Mouse (Mus musculus) thymus, adult 2 months (tissue): ENCODE measurements around the gene Ppara. TPM values are rescaled to one million over a fixed set of nuclear protein-coding genes. Genes with fewer than 3 reads are reported as not detected.

Experiments used
- DNase-seq: peaks from one replicate; pipeline ENCODE4 v3.0.0; 2021
- H3K27ac ChIP-seq: fragments of 200-500 bp; 2 replicates; pipeline ENCODE4 v1.5.1; 2012; ENCODE audit warnings: low read length, control low read depth; ENCODE audit not compliant: control insufficient read depth, insufficient read depth
- H3K27me3 ChIP-seq: fragments of 200-500 bp; 2 replicates; pipeline ENCODE4 v1.6.1; 2012; ENCODE audit warnings: mild to moderate bottlenecking, low read length, moderate library complexity, mixed read lengths; ENCODE audit not compliant: control insufficient read depth, insufficient read depth
- H3K36me3 ChIP-seq: fragments of 200-500 bp; 2 replicates; pipeline ENCODE4 v1.6.1; 2012; ENCODE audit warnings: mild to moderate bottlenecking, low read length, moderate library complexity; ENCODE audit not compliant: control insufficient read depth, insufficient read depth
- H3K4me1 ChIP-seq: fragments of 200-500 bp; replicated peaks from 2 replicates; pipeline ENCODE4 v1.6.1; 2012; ENCODE audit warnings: low read length; ENCODE audit not compliant: control insufficient read depth, insufficient read depth
- H3K4me3 ChIP-seq: fragments of 200-500 bp; 2 replicates; pipeline ENCODE4 v1.5.1; 2012; ENCODE audit warnings: mild to moderate bottlenecking, low read length, control low read depth, moderate library complexity; ENCODE audit not compliant: control insufficient read depth, insufficient read depth
- CTCF ChIP-seq: fragments of 200-500 bp; IDR thresholded peaks from 2 replicates; pipeline ENCODE4 v1.5.1; 2012; ENCODE audit warnings: mild to moderate bottlenecking, control low read depth, low read length, moderate library complexity, borderline replicate concordance; ENCODE audit not compliant: control insufficient read depth, poor library complexity, insufficient read depth; ENCODE audit errors: extremely low read depth
- POLR2A ChIP-seq: fragments of 200-500 bp; IDR thresholded peaks from 2 replicates; pipeline ENCODE4 v1.6.1; 2012; ENCODE audit warnings: mild to moderate bottlenecking, low read length, control low read depth, moderate library complexity; ENCODE audit not compliant: control insufficient read depth, poor library complexity, insufficient read depth; ENCODE audit errors: extremely low read depth
- WGBS: fragments of 180-500 bp; shearing (Covaris S2); methylation state at CpG from one replicate; pipeline ENCODE4 v1.1.7; 2018; 5-methylcytosine and 5-hydroxymethylcytosine counted together
- polyA plus RNA-seq: library from polyadenylated mRNA; depleted of rRNA; stranded (reverse); fragments of >200 nt; gene quantifications from 2 replicates; pipeline ENCODE4 v1.2.3, GENCODE M21; 2012; rRNA removed

Gene Ppara
- polyA plus RNA-seq, 1 experiment, result 1.9 TPM

DNA sequence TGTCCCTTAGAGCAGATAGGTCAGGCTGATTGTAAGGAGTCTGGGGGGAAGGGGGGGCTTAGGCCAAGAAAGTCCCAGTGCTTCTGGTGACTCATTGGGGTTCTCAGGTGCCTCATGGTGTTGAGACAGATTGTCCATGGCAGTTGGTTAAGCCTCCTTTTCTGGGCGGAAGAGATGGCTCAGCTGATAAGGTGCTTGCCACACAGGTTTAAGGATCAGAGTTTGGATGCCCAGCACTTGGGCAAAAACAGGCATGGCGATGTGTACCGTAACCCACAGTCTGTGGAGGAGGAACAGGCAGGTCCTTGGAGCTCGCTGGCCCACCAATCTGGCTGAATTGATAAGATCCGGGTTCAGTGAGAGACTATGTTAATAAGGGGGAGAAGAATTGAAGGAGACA lies 102.1 kb downstream of the Ppara start:
- 95% methylated on average over 5 of the region's 5 CpGs for WGBS
- no peak overlapping the region for H3K27ac ChIP-seq

DNA sequence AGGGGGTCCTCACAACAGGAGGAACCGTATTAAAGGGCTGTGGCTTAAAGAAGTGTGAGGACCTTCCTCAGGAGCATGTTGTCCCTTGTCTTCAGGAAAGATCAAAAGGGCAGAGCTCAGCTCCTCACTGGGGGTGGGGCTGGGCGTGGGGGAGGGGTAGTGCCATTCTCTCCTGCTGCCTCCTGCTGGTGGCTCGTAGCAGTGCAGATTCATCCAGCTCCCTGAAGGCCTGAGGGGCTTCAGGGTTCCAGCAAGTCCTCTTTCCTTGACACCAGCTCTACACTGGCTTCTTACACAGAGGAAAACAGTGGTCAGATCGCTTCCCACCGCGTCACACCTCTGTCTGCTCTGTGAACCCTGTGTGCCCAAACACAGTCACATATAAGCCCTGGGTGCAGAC lies 106.2 kb downstream of the Ppara start:
- no peak overlapping the region for H3K27ac ChIP-seq
- no peaks in the 10 kb centered on the region; the same call in 1 of the 2 replicates for H3K36me3 ChIP-seq
- no peaks in the 10 kb centered on the region for H3K27me3 ChIP-seq
- peak; percentile 64; the same call in 1 of the 2 replicates for TF ChIP-seq CTCF
- no peak for TF ChIP-seq POLR2A
- 78% methylated on average over 6 of the region's 6 CpGs for WGBS
- no peaks in the 10 kb centered on the region for H3K4me1 ChIP-seq
- DNase-seq, result peak; percentile 44
- no peak overlapping the region for H3K4me3 ChIP-seq

More for the DNA sequence above, 102.1 kb downstream of the Ppara start:
- DNase-seq, result no peak
- Histone ChIP-seq H3K36me3 (no peaks in the 10 kb centered on the region), H3K27me3 (no peaks in the 10 kb centered on the region), H3K4me3 (no peak overlapping the region), H3K4me1 (peaks cover 12% of the 10 kb centered on the region)
- TF ChIP-seq POLR2A (no peak), CTCF (no peak)

DNA sequence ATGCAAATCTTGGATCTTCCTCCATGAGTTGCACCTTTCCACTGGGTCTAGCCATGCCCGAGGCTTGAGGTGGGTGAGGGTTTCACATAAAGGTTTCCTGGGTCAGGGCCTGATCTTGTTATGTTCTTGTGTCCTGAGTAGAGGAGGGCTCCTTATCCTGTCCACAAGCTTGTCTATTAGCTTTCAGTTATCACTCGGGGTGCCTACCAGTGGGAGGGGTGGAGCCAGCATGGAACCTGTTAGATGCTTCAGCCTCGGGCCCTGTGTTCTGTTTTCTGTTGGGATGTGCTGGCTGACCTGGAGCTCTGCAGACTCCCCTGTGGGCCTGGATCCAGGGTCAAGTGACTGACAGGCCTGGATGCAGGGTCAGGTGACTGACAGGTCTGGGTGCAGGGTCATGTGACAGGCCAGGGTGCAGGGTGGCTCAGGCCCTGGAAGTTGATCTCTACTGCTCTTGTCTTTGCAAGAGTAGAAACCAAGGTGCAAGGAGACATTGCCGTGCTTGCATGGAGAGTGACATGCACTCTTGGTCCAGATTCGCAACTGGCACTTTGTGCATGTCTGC lies 107.1 kb downstream of the Ppara start:
- WGBS, result 93% methylated on average over 5 of the region's 5 CpGs
- no peaks in the 10 kb centered on the region; the same call in 1 of the 2 replicates for H3K36me3 ChIP-seq
- no peaks in the 10 kb centered on the region for H3K4me1 ChIP-seq
- H3K4me3 ChIP-seq, result no peak overlapping the region
- no peak for DNase-seq
- no peaks in the 10 kb centered on the region for H3K27me3 ChIP-seq
- TF ChIP-seq POLR2A (no peak), CTCF (no peak)
- H3K27ac ChIP-seq, result no peak overlapping the region

- no peak overlapping the region for H3K4me3 ChIP-seq
- no peaks in the 10 kb centered on the region for H3K27me3 ChIP-seq
- H3K27ac ChIP-seq, result no peak overlapping the region
- TF ChIP-seq POLR2A (no peak), CTCF (no peak)
- no peak for DNase-seq
- no peaks in the 10 kb centered on the region; the same call in 1 of the 2 replicates for H3K36me3 ChIP-seq
- no peaks in the 10 kb centered on the region for H3K4me1 ChIP-seq
Measured at GRCm38 (mm10) chr15:85845071-85845470, 110.3 kb downstream of the Ppara start.

GRCm38 (mm10) chr15:85851656-85852392 lies 117.0 kb downstream of the Ppara start:
- WGBS, result 91% methylated on average over 12 of the region's 12 CpGs
- Histone ChIP-seq H3K4me1 (no peaks in the 10 kb centered on the region), H3K4me3 (no peak overlapping the region), H3K27me3 (no peaks in the 10 kb centered on the region), H3K27ac (no peak overlapping the region), H3K36me3 (no peaks in the 10 kb centered on the region)
- no peak for DNase-seq
- TF ChIP-seq POLR2A, result no peak
- TF ChIP-seq CTCF, result no peak

Other genes starting within 250 kb of the Ppara start
- gene 7530416G11Rik, start 231.8 kb upstream of the Ppara start, polyA plus RNA-seq, result not detected in 2 replicates
- gene Wnt7b, start 152.5 kb upstream of the Ppara start, polyA plus RNA-seq, result 3.4 and 3.8 TPM in 2 replicates
- 43.8 and 49.3 TPM in 2 replicates for gene Cdpf1, start 76.7 kb downstream of the Ppara start, polyA plus RNA-seq
- 0.07 TPM in 1 of 2 replicates, not detected in the other for gene Pkdrej, start 86.8 kb downstream of the Ppara start, polyA plus RNA-seq
- gene Ttc38, start 97.3 kb downstream of the Ppara start, polyA plus RNA-seq, result 8.5 and 10.1 TPM in 2 replicates
- gene Gtse1, start 124.8 kb downstream of the Ppara start, polyA plus RNA-seq, result 39.6 and 52.5 TPM in 2 replicates
- gene Trmu, start 144.3 kb downstream of the Ppara start, polyA plus RNA-seq, result 34.7 and 39.1 TPM in 2 replicates